Mouse (Mus musculus) liver, embryonic 14.5 days (tissue): ENCODE results near the gene Mybphl.

ENCODE experiments used
- CTCF ChIP-seq: IDR thresholded peaks from 2 replicates; pipeline ENCODE4 v1.5.1; 2016; ENCODE audit warnings: antibody characterized with exemption, low read depth, control low read depth
- EP300 ChIP-seq: IDR thresholded peaks from 2 replicates; pipeline ENCODE4 v1.6.1; 2016; ENCODE audit warnings: antibody characterized with exemption, low read depth

- no peak for TF ChIP-seq CTCF
- no peak for TF ChIP-seq EP300
These were observed 51.1 kb downstream of the Mybphl start for GRCm38 (mm10) chr3:108415831-108416223.
